Mouse (Mus musculus) heart, embryonic 16.5 days (tissue): ENCODE data around the gene Pdzd7. TPM values are rescaled to one million over a fixed set of nuclear protein-coding genes. Genes with fewer than 3 reads are reported as not detected.

ENCODE experiments used
- ATAC-seq: fragments of 200-750 bp; cut with Nextera tagmentation; replicated peaks from 2 replicates; pipeline ENCODE4 v1.8.0; 2017; ENCODE audit warnings: moderate number of reproducible peaks; ENCODE audit not compliant: insufficient read depth, low FRiP score; ENCODE audit errors: extremely low read depth
- H3K27ac ChIP-seq: fragments of 300-500 bp; sonication (generic); 2 replicates; pipeline ENCODE4 v1.5.1; 2014; ENCODE audit warnings: mild to moderate bottlenecking, low read length, control low read depth, moderate library complexity
- H3K27me3 ChIP-seq: fragments of 300-500 bp; sonication (generic); 2 replicates; pipeline ENCODE4 v1.6.1; 2014; ENCODE audit warnings: low read length, mixed read lengths; ENCODE audit not compliant: control insufficient read depth, insufficient read depth
- H3K36me3 ChIP-seq: fragments of 300-500 bp; sonication (generic); 2 replicates; pipeline ENCODE4 v1.6.1; 2014; ENCODE audit not compliant: control insufficient read depth, insufficient read depth
- H3K4me1 ChIP-seq: fragments of 300-500 bp; sonication (generic); 2 replicates; pipeline ENCODE4 v1.6.1; 2014; ENCODE audit warnings: low read length, mixed read lengths; ENCODE audit not compliant: control insufficient read depth, insufficient read depth
- H3K4me2 ChIP-seq: fragments of 300-500 bp; sonication (generic); 2 replicates; pipeline ENCODE4 v1.6.1; 2014; ENCODE audit warnings: low read depth, mild to moderate bottlenecking, control low read depth, low read length
- H3K4me3 ChIP-seq: fragments of 300-500 bp; sonication (generic); 2 replicates; pipeline ENCODE4 v1.5.1; 2014; ENCODE audit warnings: mild to moderate bottlenecking, control low read depth, low read length
- H3K9ac ChIP-seq: fragments of 300-500 bp; sonication (generic); 2 replicates; pipeline ENCODE4 v1.6.1; 2014; ENCODE audit warnings: low read length, control low read depth
- H3K9me3 ChIP-seq: fragments of 300-500 bp; sonication (generic); replicated peaks from 2 replicates; pipeline ENCODE4 v1.6.1; 2016; ENCODE audit warnings: low read length; ENCODE audit not compliant: control insufficient read depth
- WGBS: fragments of 180-500 bp; shearing (Covaris S2); extraction: QIAGEN DNeasy Blood & Tissue Kit; methylation state at CpG from one replicate; pipeline ENCODE4 v1.1.7; 2014; 5-methylcytosine and 5-hydroxymethylcytosine counted together
- polyA plus RNA-seq: library from polyadenylated mRNA; unstranded; fragments of >200 nt; fragmentation: Nextera tagmentation; extraction: Ambion mirVana; gene quantifications from 2 replicates; pipeline ENCODE4 v1.2.1, GENCODE M21; 2015

Gene Pdzd7
- polyA plus RNA-seq, 1 experiment from 2014 or later = 0.14 TPM

DNA sequence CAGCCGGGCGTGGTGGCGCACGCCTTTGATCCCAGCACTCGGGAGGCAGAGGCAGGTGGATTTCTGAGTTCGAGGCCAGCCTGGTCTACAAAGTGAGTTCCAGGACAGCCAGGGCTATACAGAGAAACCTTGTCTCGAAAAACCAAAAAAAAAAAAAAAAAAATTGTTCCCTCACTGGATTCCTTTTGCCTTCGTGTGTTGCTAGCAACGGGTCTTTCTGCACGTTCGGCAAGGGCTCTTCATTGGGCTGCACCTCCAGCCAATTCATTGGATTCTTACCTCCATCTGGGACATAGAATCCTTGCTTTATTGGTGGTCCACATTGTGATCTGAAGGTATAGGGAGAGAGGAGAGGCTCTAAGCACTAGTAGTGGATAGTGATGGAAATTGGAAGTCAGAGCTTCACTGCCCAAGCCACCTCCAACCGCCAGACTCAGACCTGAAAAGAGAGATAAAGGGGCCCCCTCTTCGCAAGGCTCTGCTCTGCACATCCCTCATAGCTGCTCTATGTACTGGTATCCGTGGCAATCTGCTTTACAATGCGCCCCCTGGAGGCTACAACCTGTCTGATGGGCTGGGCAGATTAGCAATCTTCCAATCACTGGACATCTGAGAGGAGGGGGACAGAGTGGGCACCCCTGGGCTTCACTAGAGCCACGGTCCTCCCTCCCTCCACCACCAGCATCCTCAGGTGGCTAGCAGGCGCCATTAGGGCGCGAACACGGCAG is 18.2 kb upstream of the Pdzd7 start:
- no peaks in the 10 kb centered on the region for H3K36me3 ChIP-seq
- peaks cover 42% of the 10 kb centered on the region for H3K27me3 ChIP-seq
- 45% methylated on average over 20 of the region's 20 CpGs for WGBS
- H3K9me3 ChIP-seq = no peaks in the 10 kb centered on the region
- no peak overlapping the region for H3K27ac ChIP-seq
- peaks cover 6% of the 10 kb centered on the region for H3K4me1 ChIP-seq
- no peak overlapping the region for H3K4me3 ChIP-seq
- H3K4me2 ChIP-seq = no peak overlapping the region
- H3K9ac ChIP-seq = no peak overlapping the region
- no peak for ATAC-seq

DNA sequence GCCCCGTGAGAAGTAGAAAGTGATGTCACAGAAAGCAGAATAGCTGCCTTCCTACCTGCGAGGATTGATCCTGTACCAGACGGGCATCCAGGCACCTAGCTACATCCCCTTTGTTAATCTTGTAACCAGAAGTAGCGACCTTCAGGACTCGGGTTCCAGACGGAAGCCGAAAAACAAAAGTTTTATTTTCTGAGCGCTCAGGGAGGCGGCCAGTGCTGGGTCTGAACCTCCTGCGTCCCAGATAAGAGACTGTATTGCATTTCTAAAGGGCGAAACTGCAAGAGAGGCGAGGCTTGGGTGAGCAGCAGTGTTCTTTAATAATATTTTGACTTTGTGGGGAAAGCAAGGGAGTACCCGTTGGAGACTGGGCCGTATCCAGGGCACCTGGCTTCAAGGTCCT is 13.3 kb upstream of the Pdzd7 start:
- H3K4me1 ChIP-seq = peaks cover 21% of the 10 kb centered on the region
- 0 out of 2 replicates have a peak, but pooled peaks cover 3% of the 10 kb centered on the region for H3K36me3 ChIP-seq
- H3K27me3 ChIP-seq = peaks cover 4% of the 10 kb centered on the region; the same call in 1 of the 2 replicates
- H3K9ac ChIP-seq = peak overlapping the region; percentile 86
- H3K4me2 ChIP-seq = peak overlapping the region; percentile 81
- peak overlapping the region; percentile 67 for H3K4me3 ChIP-seq
- WGBS = 1% methylated on average over 14 of the region's 14 CpGs
- ATAC-seq = no peak
- peak overlapping the region; percentile 97 for H3K27ac ChIP-seq
- H3K9me3 ChIP-seq = no peaks in the 10 kb centered on the region

DNA sequence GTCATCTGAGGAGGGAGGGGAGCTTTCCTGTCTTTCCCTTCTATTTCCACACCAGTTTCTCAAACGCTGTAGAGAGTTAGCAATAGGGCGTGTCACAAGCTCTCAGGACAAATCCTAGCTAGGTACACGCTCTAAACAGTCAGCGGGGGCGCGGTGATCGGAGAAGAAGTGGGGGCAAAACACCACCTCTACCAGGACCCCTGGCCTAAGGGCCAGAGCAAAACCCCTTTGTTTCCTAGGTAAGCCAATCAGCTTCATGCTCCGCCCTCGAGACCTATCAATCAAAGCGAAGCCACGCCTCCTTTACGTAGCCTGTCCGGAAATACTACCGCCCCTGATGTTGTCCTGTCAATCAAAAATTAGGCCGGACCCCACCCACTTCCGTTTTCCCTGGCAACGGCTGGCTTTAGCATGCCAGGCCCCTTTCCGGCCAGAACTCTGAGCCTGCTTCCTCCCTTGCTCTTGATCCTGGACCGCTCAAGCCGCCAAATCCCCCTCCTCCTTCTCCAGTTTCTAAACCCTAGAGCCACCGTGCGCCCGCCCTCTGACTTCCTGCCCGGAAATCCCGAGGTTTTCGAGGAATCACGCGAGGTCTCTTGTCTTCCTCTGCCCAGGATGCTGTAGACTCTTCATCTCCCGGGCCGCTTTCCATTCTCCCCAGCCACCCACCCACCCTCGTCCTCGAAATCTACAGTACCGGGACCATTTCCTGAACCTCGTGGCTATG is 12.8 kb upstream of the Pdzd7 start:
- Histone ChIP-seq H3K9ac (peak overlapping the region; percentile 86), H3K27ac (peak overlapping the region; percentile 97), H3K27me3 (no peaks in the 10 kb centered on the region), H3K4me3 (peak overlapping the region; percentile 67), H3K4me1 (peaks cover 21% of the 10 kb centered on the region), H3K9me3 (no peaks in the 10 kb centered on the region), H3K4me2 (peak overlapping the region; percentile 81), H3K36me3 (0 out of 2 replicates have a peak, but pooled peaks cover 3% of the 10 kb centered on the region)
- ATAC-seq = peak; percentile 91
- WGBS = under 1% methylated on average over 34 of the region's 34 CpGs

DNA sequence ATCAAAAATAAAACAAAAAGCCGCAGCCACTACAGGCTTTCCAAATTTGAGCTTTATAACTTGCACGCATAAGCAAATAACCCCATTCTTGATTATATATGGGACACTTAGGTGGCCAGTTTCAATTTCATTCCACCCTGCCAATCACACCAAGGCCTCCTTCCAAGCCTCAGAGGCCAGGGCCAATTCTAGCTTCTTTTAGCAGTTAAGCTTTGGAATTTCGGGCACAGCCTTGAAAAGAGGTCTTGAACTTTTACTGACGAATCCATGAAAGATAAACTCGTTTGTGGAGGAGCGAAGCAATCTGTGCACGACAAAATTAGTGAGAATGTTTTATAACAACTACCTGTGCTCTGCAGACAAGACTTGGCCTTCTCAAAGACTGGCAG is 12.2 kb upstream of the Pdzd7 start:
- Histone ChIP-seq H3K9ac (peak overlapping the region; percentile 86), H3K4me3 (peak overlapping the region; percentile 67), H3K27me3 (no peaks in the 10 kb centered on the region), H3K36me3 (peaks cover 3% of the 10 kb centered on the region; the same call in 1 of the 2 replicates), H3K27ac (peak overlapping the region; percentile 97), H3K4me2 (peak overlapping the region; percentile 81), H3K9me3 (no peaks in the 10 kb centered on the region), H3K4me1 (peaks cover 21% of the 10 kb centered on the region)
- ATAC-seq = no peak
- WGBS = 33% methylated on average over 7 of the region's 7 CpGs

DNA sequence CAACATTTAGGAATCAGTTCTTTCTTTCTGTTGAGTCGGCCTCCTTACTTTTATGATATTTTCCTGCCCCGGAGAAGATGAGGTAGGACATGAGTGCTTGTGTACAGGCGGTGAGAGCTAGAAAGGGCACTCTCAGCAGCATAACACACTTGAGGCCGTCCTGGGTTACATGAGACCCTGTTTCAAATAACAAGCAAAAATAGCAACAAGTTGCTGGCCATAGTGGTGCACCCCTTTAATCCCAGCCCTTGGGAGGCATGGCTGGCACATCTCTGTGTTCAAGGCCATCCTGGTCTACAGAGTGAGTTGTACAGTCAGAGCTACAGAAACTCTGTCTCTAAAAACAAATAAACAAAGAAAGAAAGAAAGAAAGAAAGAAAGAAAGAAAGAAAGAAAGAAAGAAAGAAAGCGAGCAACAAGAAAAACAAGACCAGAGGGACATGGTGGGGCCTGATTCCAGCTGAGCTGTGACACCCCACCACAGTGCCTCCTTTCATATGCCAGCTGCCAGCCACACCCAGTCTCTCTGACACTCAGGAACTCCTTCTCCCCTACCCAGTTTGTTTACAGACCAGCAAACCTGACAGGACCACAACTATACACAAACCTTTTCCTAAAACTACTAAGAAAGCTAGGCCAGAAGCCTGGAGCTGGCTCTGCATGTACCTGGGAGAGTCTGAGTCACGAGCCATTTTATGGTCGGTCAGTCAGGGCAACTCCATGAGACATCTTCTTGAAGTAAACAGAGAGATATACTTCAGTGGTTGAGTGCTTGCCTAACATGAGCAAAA is 11.6 kb upstream of the Pdzd7 start:
- H3K36me3 ChIP-seq = peaks cover 9% of the 10 kb centered on the region
- 59% methylated on average over 7 of the region's 7 CpGs for WGBS
- H3K4me3 ChIP-seq = peak overlapping the region; percentile 67
- peak overlapping the region; percentile 97 for H3K27ac ChIP-seq
- peak overlapping the region; percentile 81 for H3K4me2 ChIP-seq
- no peaks in the 10 kb centered on the region for H3K27me3 ChIP-seq
- ATAC-seq = no peak
- peak overlapping the region; percentile 86 for H3K9ac ChIP-seq
- H3K9me3 ChIP-seq = no peaks in the 10 kb centered on the region
- peaks cover 21% of the 10 kb centered on the region for H3K4me1 ChIP-seq

DNA sequence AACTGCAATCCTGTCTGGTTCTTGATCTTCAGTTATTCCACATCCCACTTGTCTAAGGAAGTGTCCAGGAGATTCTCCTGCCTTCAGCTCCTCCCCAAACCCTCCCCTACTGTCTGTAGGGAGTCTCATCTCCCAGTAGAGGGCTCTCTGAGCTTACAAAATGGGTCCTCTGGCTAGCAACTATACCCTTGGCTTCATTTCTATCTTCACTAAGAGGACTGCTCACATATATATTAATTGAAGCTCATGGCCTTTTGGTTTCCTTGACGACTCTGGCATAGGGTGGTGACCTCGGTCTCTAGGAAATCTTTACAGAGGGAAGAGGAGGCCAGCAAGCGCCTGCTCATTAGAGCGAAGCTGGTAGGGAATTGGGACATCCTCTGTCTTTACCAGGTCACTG is 10.8 kb upstream of the Pdzd7 start:
- ATAC-seq = no peak
- Histone ChIP-seq H3K36me3 (peaks cover 11% of the 10 kb centered on the region), H3K9me3 (no peaks in the 10 kb centered on the region), H3K4me3 (no peak overlapping the region), H3K4me1 (peaks cover 21% of the 10 kb centered on the region), H3K9ac (no peak overlapping the region), H3K27me3 (no peaks in the 10 kb centered on the region), H3K4me2 (peak overlapping the region; percentile 81; the same call in 1 of the 2 replicates), H3K27ac (no peak overlapping the region)
- WGBS = 43% methylated on average over 4 of the region's 4 CpGs

DNA sequence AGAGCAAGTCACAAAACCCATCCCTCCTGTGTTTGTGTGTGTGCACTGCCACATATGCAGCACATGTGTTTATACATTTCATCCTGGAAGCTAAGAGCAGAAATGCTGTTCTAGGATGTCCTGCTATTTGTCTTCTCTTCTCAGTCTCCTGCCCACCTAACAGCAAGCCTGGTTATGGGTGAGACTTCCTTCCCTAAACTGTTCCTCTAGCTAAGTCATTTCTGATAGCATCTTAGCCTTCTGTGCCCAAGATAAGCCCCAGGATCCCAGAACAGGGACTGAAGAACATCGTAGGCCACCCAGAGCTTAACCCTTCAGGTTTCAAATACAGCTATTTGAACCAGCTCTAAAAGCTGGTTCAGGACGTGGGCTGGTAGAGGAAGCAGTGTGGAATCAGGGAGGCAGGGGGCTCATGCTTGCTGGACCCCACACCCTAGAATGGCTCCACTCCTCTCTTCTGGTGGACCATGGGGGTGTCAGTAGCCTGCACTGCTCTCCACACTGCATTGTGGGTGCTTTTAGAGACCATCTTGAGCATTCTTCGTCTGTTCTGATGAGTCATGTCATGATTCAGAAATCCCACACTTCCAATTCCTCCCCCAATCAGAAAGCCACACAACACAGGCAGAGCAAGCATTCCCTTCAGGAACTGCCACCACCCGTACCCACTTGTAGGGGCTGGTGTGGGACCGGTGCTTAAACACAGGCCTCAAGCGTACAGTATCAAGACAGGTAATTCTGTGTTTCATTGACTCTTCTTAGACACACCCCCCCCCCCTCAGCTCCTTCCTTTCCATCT is 9.6 kb upstream of the Pdzd7 start:
- Histone ChIP-seq H3K4me1 (peaks cover 21% of the 10 kb centered on the region), H3K4me3 (no peak overlapping the region), H3K27me3 (no peaks in the 10 kb centered on the region), H3K27ac (no peak overlapping the region), H3K9me3 (no peaks in the 10 kb centered on the region), H3K36me3 (peaks cover 17% of the 10 kb centered on the region), H3K4me2 (no peak overlapping the region), H3K9ac (no peak overlapping the region)
- WGBS = 77% methylated on average over 6 of the region's 6 CpGs
- ATAC-seq = no peak

DNA sequence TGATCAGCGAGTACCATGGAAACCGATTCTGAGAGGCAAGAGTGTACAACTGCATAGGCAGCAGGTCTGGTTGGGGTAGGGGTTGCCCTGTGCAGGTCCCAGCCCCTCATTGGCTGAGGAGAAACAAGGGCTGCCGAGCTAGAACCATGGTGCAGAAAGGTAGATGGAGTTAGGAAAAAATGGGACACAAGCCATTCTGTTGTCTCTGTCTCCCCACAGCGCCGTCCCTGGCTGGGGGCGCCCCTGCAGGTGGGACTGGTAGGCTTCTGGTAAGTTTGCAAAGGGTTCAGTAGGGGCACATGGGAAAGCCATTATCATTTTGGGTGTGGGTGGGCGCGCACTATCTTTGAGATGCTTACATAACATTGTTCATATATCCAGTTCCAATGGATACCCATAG is 7.9 kb upstream of the Pdzd7 start:
- no peak for ATAC-seq
- 86% methylated on average over 8 of the region's 8 CpGs for WGBS

More for the DNA sequence above, 7.9 kb upstream of the Pdzd7 start:
- H3K36me3 ChIP-seq = peaks cover 17% of the 10 kb centered on the region
- no peaks in the 10 kb centered on the region for H3K27me3 ChIP-seq
- no peaks in the 10 kb centered on the region for H3K9me3 ChIP-seq
- H3K4me3 ChIP-seq = no peak overlapping the region
- no peak overlapping the region for H3K4me2 ChIP-seq
- H3K4me1 ChIP-seq = peaks cover 18% of the 10 kb centered on the region
- H3K27ac ChIP-seq = no peak overlapping the region
- H3K9ac ChIP-seq = no peak overlapping the region
